Mouse (Mus musculus) layer of hippocampus, adult 9-11 months (tissue): Measurements from ENCODE around the gene Lrp6.
A peak's percentile ranks its signal among the peaks of the same experiment; 100 is the strongest.

ENCODE experiments used
- DNase-seq: peaks from one replicate; pipeline ENCODE4 v3.0.0; 2022

The Lrp6 gene

GRCm38 (mm10) chr6:134529340-134529739, 37.4 kb downstream of the Lrp6 start:
- no peak for DNase-seq

- no peak for DNase-seq
These were observed 38.4 kb downstream of the Lrp6 start for GRCm38 (mm10) chr6:134528396-134528795.

- DNase-seq: peak; percentile 35
These were observed 39.1 kb downstream of the Lrp6 start for GRCm38 (mm10) chr6:134527596-134528128.

GRCm38 (mm10) chr6:134526821-134527595, 39.8 kb downstream of the Lrp6 start:
- no peak for DNase-seq

GRCm38 (mm10) chr6:134526275-134526674, 40.5 kb downstream of the Lrp6 start:
- DNase-seq: no peak

- no peak for DNase-seq
These were observed 45.4 kb downstream of the Lrp6 start for GRCm38 (mm10) chr6:134521411-134521810.

- no peak for DNase-seq
These were observed 45.9 kb downstream of the Lrp6 start for GRCm38 (mm10) chr6:134520821-134521220.

- no peak for DNase-seq
These were observed 48.3 kb downstream of the Lrp6 start for GRCm38 (mm10) chr6:134518450-134518849.

- no peak for DNase-seq
These were observed 49.6 kb downstream of the Lrp6 start for GRCm38 (mm10) chr6:134517141-134517540.

- no peak for DNase-seq
These were observed 51.3 kb downstream of the Lrp6 start for GRCm38 (mm10) chr6:134515416-134515815.

- DNase-seq: no peak
These were observed 52.8 kb downstream of the Lrp6 start for GRCm38 (mm10) chr6:134513896-134514510.

GRCm38 (mm10) chr6:134513011-134513410, 53.8 kb downstream of the Lrp6 start:
- DNase-seq: no peak

- no peak for DNase-seq
These were observed 54.3 kb downstream of the Lrp6 start for GRCm38 (mm10) chr6:134512478-134512877.

- DNase-seq: no peak
These were observed 55.6 kb downstream of the Lrp6 start for GRCm38 (mm10) chr6:134511118-134511517.

- no peak for DNase-seq
These were observed 56.5 kb downstream of the Lrp6 start for GRCm38 (mm10) chr6:134510280-134510679.

- no peak for DNase-seq
These were observed 57.0 kb downstream of the Lrp6 start for GRCm38 (mm10) chr6:134509731-134510226.

GRCm38 (mm10) chr6:134504866-134505265, 61.9 kb downstream of the Lrp6 start:
- no peak for DNase-seq

- no peak for DNase-seq
These were observed 64.4 kb downstream of the Lrp6 start for GRCm38 (mm10) chr6:134502335-134502734.

GRCm38 (mm10) chr6:134500381-134501162, 66.2 kb downstream of the Lrp6 start:
- no peak for DNase-seq

- no peak for DNase-seq
These were observed 67.7 kb downstream of the Lrp6 start for GRCm38 (mm10) chr6:134499089-134499488.

GRCm38 (mm10) chr6:134498518-134498917, 68.2 kb downstream of the Lrp6 start:
- no peak for DNase-seq

- DNase-seq: peak; percentile 42
These were observed 71.7 kb downstream of the Lrp6 start for GRCm38 (mm10) chr6:134494828-134495698.
